Mouse (Mus musculus): ENCODE measurements around the gene Htra1.

The Htra1 gene

DNA sequence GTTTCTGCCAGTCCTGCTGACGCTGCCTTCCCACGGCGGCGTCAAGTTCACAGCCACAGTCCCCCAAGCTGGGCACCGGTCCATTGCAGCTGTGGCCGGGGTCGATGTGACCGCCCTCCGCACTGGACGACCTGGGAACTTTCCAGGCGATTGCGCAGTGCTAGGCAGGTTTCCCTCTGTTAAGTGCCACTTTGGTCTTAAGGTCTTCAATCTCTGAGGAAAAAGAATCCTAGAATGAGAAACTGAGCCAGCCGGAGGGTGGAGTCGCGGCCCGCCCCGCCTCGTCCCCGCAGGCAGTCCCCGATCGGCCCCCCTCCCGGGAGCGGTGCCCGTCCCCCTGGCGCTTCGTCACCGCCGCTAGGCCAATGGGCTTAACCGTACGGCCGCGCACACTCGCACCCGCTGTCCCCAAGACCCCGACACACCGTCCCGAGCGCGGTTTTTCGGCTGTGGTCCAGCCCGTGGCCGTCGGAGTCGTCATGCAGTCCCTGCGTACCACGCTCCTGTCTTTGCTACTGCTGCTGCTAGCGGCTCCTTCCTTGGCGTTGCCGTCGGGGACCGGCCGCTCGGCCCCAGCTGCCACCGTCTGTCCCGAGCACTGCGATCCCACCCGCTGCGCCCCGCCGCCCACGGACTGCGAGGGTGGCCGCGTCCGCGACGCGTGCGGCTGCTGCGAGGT is at the start of gene Htra1:
Gene Htra1, plus strand, starts transcription at position 319 of the 679 bp plus-strand sequence.
- no peak for DNase-seq (ENCODE audit: low read depth, low spot score)

GRCm38 (mm10) chr7:130886246-130886645 is 49.7 kb upstream of the Htra1 start:
- DNase-seq (ENCODE audit: low read depth, low spot score) = no peak

- DNase-seq (ENCODE audit: low read depth, low spot score) = peak; percentile 8
These were observed 48.0 kb upstream of the Htra1 start for GRCm38 (mm10) chr7:130887946-130888345.

DNA sequence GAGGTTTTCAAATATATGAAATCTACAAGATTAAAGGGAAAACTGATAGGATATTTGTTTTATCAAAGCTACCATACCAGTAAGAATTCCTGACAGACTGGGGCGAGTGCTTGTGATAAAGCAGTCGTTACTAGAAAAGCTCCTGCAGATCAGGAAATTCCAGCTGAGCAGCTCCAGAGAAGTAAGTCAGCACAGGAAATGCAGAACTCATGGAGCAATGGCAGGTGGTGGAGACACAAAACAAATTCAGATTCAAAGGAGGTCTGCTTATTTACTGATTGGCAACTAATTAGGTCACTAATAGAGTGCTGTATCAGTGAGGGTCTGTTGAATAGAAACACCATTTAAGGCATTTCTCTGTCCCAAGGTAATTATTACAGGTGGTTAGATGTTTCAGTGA is 45.0 kb upstream of the Htra1 start:
- DNase-seq (ENCODE audit: low read depth, low spot score) = no peak

DNA sequence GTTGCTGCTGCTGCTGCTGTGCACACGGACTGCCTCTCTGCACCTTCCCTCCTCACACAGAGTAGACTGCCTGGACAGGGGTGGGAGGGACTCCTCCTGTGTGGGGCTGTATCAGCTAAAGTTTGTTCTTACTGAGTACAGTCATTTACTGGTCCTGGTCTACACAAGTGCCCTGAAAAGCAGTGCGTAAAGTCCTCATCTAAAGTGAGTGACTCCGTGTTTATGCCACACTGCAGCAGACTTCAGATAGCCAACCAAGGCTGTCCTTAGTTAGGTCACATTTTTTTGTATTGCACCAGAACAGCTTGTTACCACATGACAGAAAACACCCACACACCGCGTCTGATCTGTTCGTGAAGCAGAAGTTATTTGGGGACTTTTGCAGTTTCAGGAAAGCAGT is 42.9 kb upstream of the Htra1 start:
- DNase-seq (ENCODE audit: low read depth, low spot score) = no peak

- DNase-seq (ENCODE audit: low read depth, low spot score) = no peak
These were observed 40.8 kb upstream of the Htra1 start for GRCm38 (mm10) chr7:130894931-130895617.

DNA sequence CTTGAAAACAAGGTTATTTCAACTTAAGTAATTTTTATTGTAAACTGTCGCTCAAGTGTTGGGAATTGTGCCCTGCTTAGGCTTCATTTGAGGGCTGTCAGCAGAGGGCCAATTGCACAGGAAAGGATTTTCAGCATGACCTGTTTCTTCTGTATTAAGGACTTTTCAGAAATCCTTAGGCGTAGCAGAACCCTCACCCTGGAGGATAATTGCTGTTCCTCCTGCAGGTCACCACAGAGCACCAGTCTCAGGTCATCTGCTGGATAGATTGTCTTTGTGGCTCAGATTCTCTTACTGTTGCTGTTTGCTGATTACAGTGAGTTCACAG is 40.3 kb upstream of the Htra1 start:
- DNase-seq (ENCODE audit: low read depth, low spot score) = no peak

GRCm38 (mm10) chr7:130896064-130896463 is 39.8 kb upstream of the Htra1 start:
- DNase-seq (ENCODE audit: low read depth, low spot score) = no peak

DNA sequence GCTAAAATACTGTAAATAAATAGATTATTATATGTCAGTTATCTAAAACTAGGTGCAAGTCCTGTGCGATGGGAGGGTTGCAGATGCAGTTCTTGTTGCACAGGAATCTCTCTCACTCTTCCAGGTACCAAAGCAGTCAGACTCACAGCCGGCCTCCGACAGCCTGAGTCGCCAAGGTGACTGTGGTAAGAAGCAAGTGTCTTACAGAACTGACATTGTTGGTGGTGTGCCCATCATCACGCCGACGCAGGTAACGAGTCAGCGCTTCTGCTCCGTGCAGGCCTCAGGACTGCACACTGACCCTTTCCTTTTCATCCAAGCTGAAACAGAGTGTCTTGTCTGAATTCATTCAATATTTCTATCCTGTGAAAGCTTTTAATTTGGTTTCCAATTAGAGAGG is 38.7 kb upstream of the Htra1 start:
- no peak for DNase-seq (ENCODE audit: low read depth, low spot score)

GRCm38 (mm10) chr7:130898373-130898772 is 37.5 kb upstream of the Htra1 start:
- DNase-seq (ENCODE audit: low read depth, low spot score) = peak; percentile 25

DNA sequence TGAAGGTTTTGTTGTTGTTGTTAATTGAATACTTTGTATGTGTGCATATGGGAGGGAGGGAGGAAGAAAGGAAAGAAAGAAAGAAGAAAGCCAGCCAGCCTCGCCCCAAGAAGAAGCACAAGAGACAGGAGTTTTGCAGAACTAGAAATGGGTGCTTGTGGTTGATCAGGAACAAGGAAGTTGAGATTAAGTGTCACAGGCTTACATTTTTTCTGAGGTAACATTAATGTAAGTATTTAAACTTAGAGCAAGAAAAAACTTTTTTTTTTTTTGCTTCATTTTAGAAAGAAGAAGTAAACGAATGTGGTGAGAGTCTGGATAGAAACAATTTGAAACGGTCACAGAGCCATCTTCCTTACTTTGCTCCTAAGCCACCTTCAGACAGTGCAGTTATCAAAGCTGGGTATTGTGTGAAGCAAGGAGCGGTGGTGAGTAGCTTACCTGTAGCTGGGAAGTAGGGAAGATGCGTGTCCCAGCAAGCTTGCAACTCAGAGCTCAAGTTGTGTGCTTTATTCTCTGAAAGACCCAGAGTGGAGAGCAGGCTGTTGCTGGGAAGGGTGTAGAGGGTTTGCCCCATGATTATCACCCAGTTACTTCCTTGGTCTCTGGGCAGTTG is 35.6 kb upstream of the Htra1 start:
- DNase-seq (ENCODE audit: low read depth, low spot score) = no peak

GRCm38 (mm10) chr7:130902929-130903328 is 33.0 kb upstream of the Htra1 start:
- DNase-seq (ENCODE audit: low read depth, low spot score) = no peak

DNA sequence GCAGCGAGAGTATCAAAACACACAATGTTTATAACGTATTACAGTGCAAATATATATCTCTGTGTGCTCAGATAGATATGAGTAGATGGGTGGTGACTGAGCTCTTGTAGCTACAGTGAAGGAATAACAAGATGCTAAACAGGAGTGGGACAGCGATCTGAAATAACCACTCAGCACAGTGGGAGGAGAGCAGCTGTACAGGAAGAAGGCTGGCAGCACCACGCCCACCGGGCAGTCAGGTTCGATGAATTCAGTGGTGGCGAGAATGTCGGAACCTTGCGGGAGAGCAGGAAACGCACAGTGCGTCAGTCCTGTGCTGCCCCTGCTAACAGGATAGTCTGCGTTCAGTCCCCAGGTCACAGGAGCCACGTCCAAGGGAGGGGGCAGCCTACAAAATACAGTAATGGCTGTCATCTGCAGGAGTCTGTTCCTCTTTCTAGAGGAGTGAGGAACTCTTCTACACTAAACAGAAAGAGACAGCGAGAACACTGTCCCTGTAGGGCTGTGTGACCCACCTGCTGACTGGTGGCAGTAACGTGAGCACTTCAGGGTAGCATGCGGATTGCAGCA is 32.3 kb upstream of the Htra1 start:
- DNase-seq (ENCODE audit: low read depth, low spot score) = no peak

DNA sequence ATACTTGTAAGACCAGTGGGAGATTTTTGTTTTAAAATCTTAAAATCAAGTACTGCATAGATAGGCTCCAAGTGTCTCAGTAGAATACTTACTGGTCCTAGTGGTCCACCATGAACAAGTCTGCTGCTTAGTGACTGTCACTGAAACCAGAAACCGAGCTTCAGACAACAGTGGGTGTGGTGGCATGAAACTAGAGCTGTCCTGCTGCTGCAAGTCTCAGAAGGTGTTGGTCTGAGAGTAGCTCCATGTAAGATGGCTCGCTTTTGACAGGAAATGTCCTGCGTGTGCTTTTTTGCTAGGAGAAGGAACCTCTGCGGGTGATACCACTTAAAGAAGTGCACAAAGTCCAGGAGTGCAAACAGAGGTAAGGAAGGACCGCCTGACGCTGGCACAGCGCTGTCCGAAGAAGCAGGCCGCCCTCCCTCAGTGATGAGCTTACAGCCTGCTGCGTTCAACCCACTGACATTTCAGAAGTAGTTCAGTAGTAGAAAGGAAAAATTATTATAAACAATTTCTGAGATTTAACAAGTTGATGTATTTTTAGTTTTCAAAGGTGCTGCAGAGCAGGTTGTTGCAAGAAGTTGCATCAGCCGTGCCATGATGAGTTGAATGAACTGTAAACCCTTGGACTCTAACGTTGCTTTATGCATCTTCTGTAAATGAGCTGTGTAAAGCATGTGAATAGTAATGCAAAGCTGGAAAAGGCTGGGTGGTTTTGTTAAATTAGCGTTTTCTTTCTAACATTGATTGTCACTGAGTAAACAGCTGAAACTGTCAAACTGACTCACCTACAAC is 31.1 kb upstream of the Htra1 start:
- no peak for DNase-seq (ENCODE audit: low read depth, low spot score)

- no peak for DNase-seq (ENCODE audit: low read depth, low spot score)
These were observed 25.1 kb upstream of the Htra1 start for GRCm38 (mm10) chr7:130910841-130911240.

DNA sequence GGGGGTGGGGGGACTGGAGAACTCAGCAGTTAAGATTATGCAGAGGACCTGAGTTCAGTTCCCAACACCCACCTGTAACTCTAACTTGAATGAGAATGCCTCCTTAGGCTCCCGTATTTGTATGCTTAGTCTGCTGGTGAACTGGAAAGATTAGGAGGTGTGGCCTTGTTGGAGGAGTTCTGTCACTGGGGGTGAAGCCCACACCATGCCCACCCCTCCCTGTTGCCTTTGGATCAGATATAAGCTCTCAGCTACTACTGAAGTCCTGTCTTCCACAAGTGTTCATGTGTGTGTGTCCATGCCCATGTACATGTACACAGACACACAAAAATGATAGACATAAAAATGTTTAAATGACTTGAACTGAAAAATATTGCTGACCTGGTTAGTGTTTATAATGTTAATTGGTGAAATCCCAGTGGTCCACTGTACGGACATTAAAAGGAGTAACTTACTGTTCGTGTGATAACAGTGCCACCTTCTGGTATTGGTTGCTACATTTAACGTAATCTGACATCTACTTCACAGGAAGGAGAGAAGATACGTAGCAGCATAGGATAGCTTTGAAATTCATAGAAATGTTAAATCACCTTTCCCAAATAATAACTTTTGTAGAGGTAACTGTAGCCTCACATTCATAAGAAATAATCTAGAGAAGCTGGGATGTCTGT is 21.1 kb upstream of the Htra1 start:
- peak; percentile 19 for DNase-seq (ENCODE audit: low read depth, low spot score)

- DNase-seq (ENCODE audit: low read depth, low spot score) = no peak
These were observed 17.7 kb upstream of the Htra1 start for GRCm38 (mm10) chr7:130918260-130918659.

DNA sequence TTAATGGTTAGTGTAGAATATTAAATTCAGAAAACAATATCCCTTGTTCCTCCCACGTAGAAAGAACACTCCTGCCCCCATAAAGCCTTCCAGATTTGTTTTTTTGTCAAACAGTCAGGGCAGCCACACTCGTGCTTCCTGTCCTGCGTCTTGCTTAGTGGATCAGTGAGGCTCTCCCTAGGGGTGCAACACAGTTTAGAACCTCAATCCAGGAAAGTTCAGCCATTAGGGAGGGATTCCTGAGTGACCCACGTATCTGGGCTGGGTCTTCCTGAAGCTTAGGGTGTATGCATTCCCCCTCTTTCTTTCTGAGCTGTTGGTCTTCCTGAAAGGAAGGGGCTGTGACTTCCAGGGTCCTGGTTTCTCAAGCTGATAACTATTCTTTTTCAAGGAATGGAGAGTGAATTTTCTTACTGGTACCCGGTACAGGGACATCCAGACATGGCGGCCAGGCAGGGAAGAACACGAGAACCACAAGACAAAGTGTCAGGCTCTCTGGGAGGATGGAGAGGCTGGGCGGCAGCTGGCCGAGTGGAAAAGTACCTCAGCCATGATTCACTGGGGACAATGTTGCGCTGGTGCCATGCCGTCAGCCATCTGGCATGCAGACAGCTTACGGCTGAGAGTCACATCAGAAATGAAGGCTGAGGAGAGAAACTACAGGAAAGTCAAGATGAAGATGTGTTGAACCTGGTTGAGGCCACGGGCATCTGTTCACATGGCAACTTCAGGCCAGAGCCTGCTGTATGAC is 12.8 kb upstream of the Htra1 start:
- DNase-seq (ENCODE audit: low read depth, low spot score) = no peak

DNA sequence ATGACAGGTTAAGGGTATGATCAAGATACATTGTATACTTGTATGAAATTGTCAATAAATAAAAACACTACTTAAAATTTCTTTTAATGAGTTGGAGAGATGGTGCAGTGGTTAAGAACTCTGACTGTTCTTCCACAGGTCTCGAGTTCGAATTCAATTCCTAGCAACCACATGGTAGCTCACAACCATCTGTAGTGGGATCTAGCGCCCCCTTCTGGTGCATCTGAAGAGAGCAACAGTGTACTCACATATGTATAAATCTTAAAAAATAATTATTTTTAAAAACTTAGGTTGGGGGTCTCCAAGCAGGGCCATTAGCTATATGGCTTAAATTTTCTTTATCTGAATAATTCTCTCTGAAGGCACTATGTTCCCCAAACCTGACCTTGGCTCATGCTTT is 5.5 kb upstream of the Htra1 start:
- DNase-seq (ENCODE audit: low read depth, low spot score) = no peak

GRCm38 (mm10) chr7:130932921-130933320 is 3.0 kb upstream of the Htra1 start:
- DNase-seq (ENCODE audit: low read depth, low spot score) = no peak

DNA sequence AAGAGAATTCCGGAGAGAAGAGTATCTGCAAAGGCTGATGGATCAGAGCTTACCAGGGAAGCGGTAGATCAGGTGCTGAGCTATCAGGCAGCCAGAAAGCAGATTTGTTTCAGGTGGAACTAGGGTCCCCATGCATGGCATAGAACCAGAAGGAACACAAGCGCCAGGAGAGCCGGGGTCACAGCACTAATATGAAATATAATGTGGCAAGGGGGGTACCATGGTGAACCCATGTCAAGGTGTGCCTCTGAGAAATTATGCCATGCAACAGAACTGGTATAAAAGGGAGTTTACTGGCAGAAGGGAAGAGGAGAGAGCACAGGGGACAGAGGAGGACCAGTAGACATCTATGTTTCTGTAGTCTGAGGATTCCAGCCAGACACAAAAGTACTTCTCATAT is 1.3 kb upstream of the Htra1 start:
- no peak for DNase-seq (ENCODE audit: low read depth, low spot score)
